Mouse (Mus musculus): ENCODE data around the gene Kdm1a. TPM values are rescaled to one million over a fixed set of nuclear protein-coding genes. Genes with fewer than 3 reads are reported as not detected.

Gene Kdm1a
- total RNA-seq, 1 experiment = 124 TPM

GRCm38 (mm10) chr4:136562755-136563154 lies 39.8 kb downstream of the Kdm1a start:
- Histone ChIP-seq H3K4me1 (ENCODE audit: control insufficient read depth in 2 of 2, insufficient read depth in 2 of 2, low read length in 2 of 2, poor library complexity in 1 of 2) (peaks cover 2 to 6% of the 10 kb centered on the region in 2 experiments; a peak in 3 of 4 replicates), H3K36me3 (ENCODE audit: control insufficient read depth, insufficient read depth, low read length, poor library complexity, severe bottlenecking) (peaks cover 25% of the 10 kb centered on the region), H3K9me3 (ENCODE audit: control insufficient read depth, insufficient read depth, low read depth, low read length) (no peaks in the 10 kb centered on the region), H3K4me3 (ENCODE audit: insufficient read depth in 1 of 2, low read depth in 1 of 2, low read length in 2 of 2, poor library complexity in 1 of 2, severe bottlenecking in 1 of 2) (no peak overlapping the region), H3K27ac (ENCODE audit: insufficient read depth, low read depth, low read length, poor library complexity, severe bottlenecking) (no peak overlapping the region), H3K9ac (ENCODE audit: insufficient read depth, low read depth, low read length, poor library complexity, severe bottlenecking) (no peak overlapping the region)
- no peak for TF ChIP-seq ZC3H11A (IDR thresholded peaks at IDR 0.05; ENCODE audit: borderline replicate concordance, low read depth, low read length)
- no peak for TF ChIP-seq ZNF384 (IDR thresholded peaks at IDR 0.05; ENCODE audit: low read depth, low read length)
- TF ChIP-seq MAFK (IDR thresholded peaks at IDR 0.05; ENCODE audit: insufficient read depth, low read depth, low read length) = no peak
- TF ChIP-seq CHD2 (IDR thresholded peaks at IDR 0.05; ENCODE audit: low read depth, low read length) = no peak
- DNase-seq (ENCODE audit: low read depth, low spot score) = no peak
- in situ Hi-C loops (cut with MboI; ENCODE audit: low sequenced_read_pairs in 2 of 2, unreplicated experiment in 2 of 2) = no loop called here

GRCm38 (mm10) chr4:136560270-136560991 lies 42.1 kb downstream of the Kdm1a start:
- Histone ChIP-seq H3K36me3 (ENCODE audit: control insufficient read depth, insufficient read depth, low read length, poor library complexity, severe bottlenecking) (peaks cover 27% of the 10 kb centered on the region), H3K9ac (ENCODE audit: insufficient read depth, low read depth, low read length, poor library complexity, severe bottlenecking) (no peak overlapping the region), H3K4me3 (ENCODE audit: insufficient read depth in 1 of 2, low read depth in 1 of 2, low read length in 2 of 2, poor library complexity in 1 of 2, severe bottlenecking in 1 of 2) (no peak overlapping the region), H3K9me3 (ENCODE audit: control insufficient read depth, insufficient read depth, low read depth, low read length) (no peaks in the 10 kb centered on the region), H3K4me1 (ENCODE audit: control insufficient read depth in 2 of 2, insufficient read depth in 2 of 2, low read length in 2 of 2, poor library complexity in 1 of 2) (peaks cover 0 to 2% of the 10 kb centered on the region in 2 experiments; a peak in 2 of 4 replicates), H3K27ac (ENCODE audit: insufficient read depth, low read depth, low read length, poor library complexity, severe bottlenecking) (no peak overlapping the region)
- in situ Hi-C loops (cut with MboI; ENCODE audit: low sequenced_read_pairs in 2 of 2, unreplicated experiment in 2 of 2) = no loop called here
- no peak for TF ChIP-seq MAFK (IDR thresholded peaks at IDR 0.05; ENCODE audit: insufficient read depth, low read depth, low read length)
- no peak for TF ChIP-seq ZNF384 (IDR thresholded peaks at IDR 0.05; ENCODE audit: low read depth, low read length)
- no peak for TF ChIP-seq CHD2 (IDR thresholded peaks at IDR 0.05; ENCODE audit: low read depth, low read length)
- TF ChIP-seq HCFC1 (IDR thresholded peaks at IDR 0.05; ENCODE audit: borderline replicate concordance, insufficient read depth, low read length) = no peak
- TF ChIP-seq ZC3H11A (IDR thresholded peaks at IDR 0.05; ENCODE audit: borderline replicate concordance, low read depth, low read length) = no peak
- DNase-seq (ENCODE audit: low read depth, low spot score) = no peak

GRCm38 (mm10) chr4:136559690-136560089 lies 42.8 kb downstream of the Kdm1a start:
- Histone ChIP-seq H3K27ac (ENCODE audit: insufficient read depth, low read depth, low read length, poor library complexity, severe bottlenecking) (no peak overlapping the region), H3K9ac (ENCODE audit: insufficient read depth, low read depth, low read length, poor library complexity, severe bottlenecking) (no peak overlapping the region), H3K4me1 (ENCODE audit: control insufficient read depth in 2 of 2, insufficient read depth in 2 of 2, low read length in 2 of 2, poor library complexity in 1 of 2) (no peaks in the 10 kb centered on the region), H3K36me3 (ENCODE audit: control insufficient read depth, insufficient read depth, low read length, poor library complexity, severe bottlenecking) (peaks cover 29% of the 10 kb centered on the region), H3K4me3 (ENCODE audit: insufficient read depth in 1 of 2, low read depth in 1 of 2, low read length in 2 of 2, poor library complexity in 1 of 2, severe bottlenecking in 1 of 2) (no peak overlapping the region), H3K9me3 (ENCODE audit: control insufficient read depth, insufficient read depth, low read depth, low read length) (no peaks in the 10 kb centered on the region)
- DNase-seq (ENCODE audit: low read depth, low spot score) = no peak
- TF ChIP-seq ZNF384 (IDR thresholded peaks at IDR 0.05; ENCODE audit: low read depth, low read length) (no peak), ZC3H11A (IDR thresholded peaks at IDR 0.05; ENCODE audit: borderline replicate concordance, low read depth, low read length) (no peak), HCFC1 (IDR thresholded peaks at IDR 0.05; ENCODE audit: borderline replicate concordance, insufficient read depth, low read length) (no peak)
- in situ Hi-C loops (cut with MboI; ENCODE audit: low sequenced_read_pairs in 2 of 2, unreplicated experiment in 2 of 2) = no loop called here

- Histone ChIP-seq H3K4me3 (ENCODE audit: insufficient read depth in 1 of 2, low read depth in 1 of 2, low read length in 2 of 2, poor library complexity in 1 of 2, severe bottlenecking in 1 of 2) (no peak overlapping the region), H3K4me1 (ENCODE audit: control insufficient read depth in 2 of 2, insufficient read depth in 2 of 2, low read length in 2 of 2, poor library complexity in 1 of 2) (no peaks in the 10 kb centered on the region), H3K36me3 (ENCODE audit: control insufficient read depth, insufficient read depth, low read length, poor library complexity, severe bottlenecking) (peaks cover 34% of the 10 kb centered on the region), H3K9me3 (ENCODE audit: control insufficient read depth, insufficient read depth, low read depth, low read length) (no peaks in the 10 kb centered on the region), H3K9ac (ENCODE audit: insufficient read depth, low read depth, low read length, poor library complexity, severe bottlenecking) (no peak overlapping the region), H3K27ac (ENCODE audit: insufficient read depth, low read depth, low read length, poor library complexity, severe bottlenecking) (no peak overlapping the region)
- TF ChIP-seq HCFC1 (IDR thresholded peaks at IDR 0.05; ENCODE audit: borderline replicate concordance, insufficient read depth, low read length) (no peak), MAFK (IDR thresholded peaks at IDR 0.05; ENCODE audit: insufficient read depth, low read depth, low read length) (no peak), CHD2 (IDR thresholded peaks at IDR 0.05; ENCODE audit: low read depth, low read length) (no peak), ZNF384 (IDR thresholded peaks at IDR 0.05; ENCODE audit: low read depth, low read length) (no peak), ZC3H11A (IDR thresholded peaks at IDR 0.05; ENCODE audit: borderline replicate concordance, low read depth, low read length) (no peak)
- DNase-seq (ENCODE audit: low read depth, low spot score) = no peak
- in situ Hi-C loops (cut with MboI; ENCODE audit: low sequenced_read_pairs in 2 of 2, unreplicated experiment in 2 of 2) = no loop called here
These were observed 44.9 kb downstream of the Kdm1a start for GRCm38 (mm10) chr4:136557638-136558037.

Measured in ES-E14 (cell line).